Mouse (Mus musculus) liver, embryonic 16.5 days (tissue): ENCODE results near the gene Extl1. TPM values are rescaled to one million over a fixed set of nuclear protein-coding genes. Genes with fewer than 3 reads are reported as not detected.

Experiments
- ATAC-seq: fragments of 200-750 bp; cut with Nextera tagmentation; 2 replicates; pipeline ENCODE4 v1.8.0; 2017; ENCODE audit warnings: low read depth, mild to moderate bottlenecking, moderate number of reproducible peaks, moderate library complexity
- H3K27ac ChIP-seq: fragments of 300-500 bp; sonication (generic); 2 replicates; pipeline ENCODE4 v1.5.1; 2014; ENCODE audit warnings: mild to moderate bottlenecking, low read length
- H3K27me3 ChIP-seq: fragments of 300-500 bp; sonication (generic); 2 replicates; pipeline ENCODE4 v1.6.1; 2014; ENCODE audit warnings: low read depth, low read length, mixed read lengths; ENCODE audit not compliant: control insufficient read depth, insufficient read depth
- H3K36me3 ChIP-seq: fragments of 300-500 bp; sonication (generic); 2 replicates; pipeline ENCODE4 v1.6.1; 2014; ENCODE audit warnings: mild to moderate bottlenecking; ENCODE audit not compliant: control insufficient read depth, insufficient read depth
- H3K4me1 ChIP-seq: fragments of 300-500 bp; sonication (generic); 2 replicates; pipeline ENCODE4 v1.6.1; 2014; ENCODE audit warnings: low read depth, low read length, mixed read lengths; ENCODE audit not compliant: control insufficient read depth
- H3K4me2 ChIP-seq: fragments of 300-500 bp; sonication (generic); 2 replicates; pipeline ENCODE4 v1.6.1; 2014; ENCODE audit warnings: low read depth, low read length, mixed read lengths
- H3K4me3 ChIP-seq: fragments of 300-500 bp; sonication (generic); 2 replicates; pipeline ENCODE4 v1.5.1; 2014; ENCODE audit warnings: low read depth, mild to moderate bottlenecking, low read length
- H3K9ac ChIP-seq: fragments of 300-500 bp; sonication (generic); 2 replicates; pipeline ENCODE4 v1.6.1; 2014; ENCODE audit warnings: low read depth, low read length
- H3K9me3 ChIP-seq: fragments of 300-500 bp; sonication (generic); replicated peaks from 2 replicates; pipeline ENCODE4 v1.6.1; 2016; ENCODE audit warnings: low read length; ENCODE audit not compliant: control insufficient read depth
- WGBS: fragments of 180-500 bp; shearing (Covaris S2); extraction: QIAGEN DNeasy Blood & Tissue Kit; methylation state at CpG from one replicate; pipeline ENCODE4 v1.1.7; 2014; ENCODE audit not compliant: insufficient replicate concordance; 5-methylcytosine and 5-hydroxymethylcytosine counted together
- polyA plus RNA-seq: library from polyadenylated mRNA; unstranded; fragments of >200 nt; fragmentation: Nextera tagmentation; extraction: Ambion mirVana; gene quantifications from 2 replicates; pipeline ENCODE4 v1.2.1, GENCODE M21; 2015

Gene Extl1
- polyA plus RNA-seq, 1 experiment from 2014 or later = 0.25 TPM

- ATAC-seq = no peak
- no peak overlapping the region for H3K4me3 ChIP-seq
- 72% methylated on average over 6 of the region's 6 CpGs for WGBS
- H3K36me3 ChIP-seq = no peaks in the 10 kb centered on the region
- no peak overlapping the region for H3K9ac ChIP-seq
- H3K27me3 ChIP-seq = no peaks in the 10 kb centered on the region; the same call in 1 of the 2 replicates
- H3K4me2 ChIP-seq = no peak overlapping the region
- H3K4me1 ChIP-seq = peaks cover 2% of the 10 kb centered on the region; the same call in 1 of the 2 replicates
- no peaks in the 10 kb centered on the region for H3K9me3 ChIP-seq
- no peak overlapping the region for H3K27ac ChIP-seq
These were observed 24.0 kb downstream of the Extl1 start for GRCm38 (mm10) chr4:134359649-134360048.

- H3K4me3 ChIP-seq = 0 out of 2 replicates have a peak overlapping the region, but pooled peaks have one; percentile 18
- H3K36me3 ChIP-seq = no peaks in the 10 kb centered on the region
- H3K27ac ChIP-seq = no peak overlapping the region
- H3K4me2 ChIP-seq = peak overlapping the region; percentile 32; the same call in 1 of the 2 replicates
- H3K27me3 ChIP-seq = no peaks in the 10 kb centered on the region
- 34% methylated on average over 17 of the region's 17 CpGs for WGBS
- no peaks in the 10 kb centered on the region for H3K9me3 ChIP-seq
- 0 out of 2 replicates have a peak, but pooled peaks cover 2% of the 10 kb centered on the region for H3K4me1 ChIP-seq
- no peak overlapping the region for H3K9ac ChIP-seq
- peak; percentile 68 for ATAC-seq
These were observed 26.2 kb downstream of the Extl1 start for GRCm38 (mm10) chr4:134357461-134357771.

DNA sequence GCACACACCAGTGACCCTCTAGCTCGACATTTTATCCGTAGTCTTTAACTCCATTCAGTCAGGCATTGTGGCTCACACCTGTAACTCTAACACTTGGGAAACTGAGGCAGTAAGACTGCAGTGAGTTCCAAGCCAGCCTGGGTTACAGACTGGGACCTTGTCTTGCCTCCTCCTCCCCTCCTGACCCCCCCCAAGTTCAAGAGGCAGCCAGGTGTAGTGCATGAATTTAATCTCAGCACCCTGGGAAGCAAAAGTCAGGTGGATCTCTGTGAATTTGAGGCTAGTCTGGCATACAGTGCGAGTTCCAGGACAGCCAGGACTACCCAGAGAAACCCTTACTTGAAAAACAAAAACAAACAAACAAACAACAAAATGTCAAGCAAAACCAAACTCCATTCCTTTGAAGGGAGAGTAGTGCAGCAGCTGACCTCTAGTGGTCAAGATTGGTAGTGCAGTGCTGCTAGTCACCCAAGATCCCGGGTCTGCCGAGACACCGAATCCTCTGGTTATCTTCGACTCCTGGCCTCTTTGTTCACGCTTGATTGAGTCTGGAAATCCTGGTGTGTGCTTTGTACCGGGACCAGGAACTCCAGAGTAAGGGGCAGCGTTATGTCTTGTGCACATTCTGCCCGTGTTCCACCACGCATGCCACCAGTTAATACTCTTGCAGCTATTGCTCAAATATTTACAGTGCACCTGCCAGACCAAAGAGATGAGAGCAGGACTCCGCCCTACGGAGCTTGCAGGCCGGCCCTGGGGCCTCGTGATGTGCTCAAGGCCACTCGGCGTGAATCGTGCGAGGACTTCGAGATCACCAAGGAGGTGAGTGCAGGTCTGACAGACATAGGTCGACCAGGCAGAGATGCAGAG, 26.8 kb downstream of the Extl1 start:
- Histone ChIP-seq H3K27me3 (no peaks in the 10 kb centered on the region), H3K27ac (no peak overlapping the region)
- peak; percentile 80 for ATAC-seq

DNA sequence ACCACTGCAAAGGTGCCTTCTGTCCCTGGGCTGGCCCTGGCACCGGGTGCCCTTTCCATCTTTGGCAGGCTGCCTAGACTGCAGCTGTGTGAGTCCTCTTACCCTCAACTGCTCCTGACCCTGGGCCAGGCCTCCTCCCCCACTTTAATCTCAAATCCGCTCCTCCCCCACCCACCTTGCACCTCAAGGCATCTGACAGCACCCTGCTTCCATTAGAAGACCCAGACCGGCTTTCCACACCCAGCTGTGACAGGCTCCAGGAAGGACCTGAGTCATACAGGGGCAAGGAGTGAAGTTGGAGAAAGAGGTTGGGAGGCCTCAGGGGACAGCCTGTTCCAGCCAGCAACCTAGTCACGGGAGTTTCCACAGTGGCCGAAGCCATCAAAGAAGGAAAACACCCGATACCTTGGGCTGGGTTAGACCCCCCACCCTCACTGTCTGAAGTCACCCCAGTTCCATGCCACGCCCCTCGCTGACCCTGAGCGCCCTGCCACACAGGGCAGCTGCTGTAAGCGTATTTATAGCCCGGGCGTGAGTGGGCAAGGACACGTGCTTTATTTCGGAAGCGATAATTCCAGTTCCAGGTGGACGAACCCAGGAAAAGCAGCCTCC, 27.7 kb downstream of the Extl1 start:
- 54% methylated on average over 16 of the region's 16 CpGs for WGBS
- Histone ChIP-seq H3K4me3 (no peak overlapping the region), H3K36me3 (no peaks in the 10 kb centered on the region), H3K9ac (no peak overlapping the region), H3K9me3 (no peaks in the 10 kb centered on the region), H3K27ac (no peak overlapping the region), H3K27me3 (no peaks in the 10 kb centered on the region), H3K4me1 (0 out of 2 replicates have a peak, but pooled peaks cover 2% of the 10 kb centered on the region), H3K4me2 (no peak overlapping the region)
- ATAC-seq = no peak

More for the DNA sequence above, 26.8 kb downstream of the Extl1 start:
- H3K9ac ChIP-seq = no peak overlapping the region
- H3K36me3 ChIP-seq = no peaks in the 10 kb centered on the region
- WGBS = 18% methylated on average over 22 of the region's 22 CpGs
- H3K4me3 ChIP-seq = 0 out of 2 replicates have a peak overlapping the region, but pooled peaks have one; percentile 18
- 0 out of 2 replicates have a peak, but pooled peaks cover 2% of the 10 kb centered on the region for H3K4me1 ChIP-seq
- peak overlapping the region; percentile 32 for H3K4me2 ChIP-seq
- H3K9me3 ChIP-seq = no peaks in the 10 kb centered on the region

GRCm38 (mm10) chr4:134353527-134354409, 29.9 kb downstream of the Extl1 start:
- Histone ChIP-seq H3K27ac (no peak overlapping the region), H3K9ac (no peak overlapping the region), H3K27me3 (no peaks in the 10 kb centered on the region), H3K4me3 (no peak overlapping the region), H3K4me1 (0 out of 2 replicates have a peak, but pooled peaks cover 2% of the 10 kb centered on the region), H3K4me2 (no peak overlapping the region), H3K9me3 (no peaks in the 10 kb centered on the region), H3K36me3 (no peaks in the 10 kb centered on the region)
- WGBS = 34% methylated on average over 5 of the region's 5 CpGs
- ATAC-seq = no peak

DNA sequence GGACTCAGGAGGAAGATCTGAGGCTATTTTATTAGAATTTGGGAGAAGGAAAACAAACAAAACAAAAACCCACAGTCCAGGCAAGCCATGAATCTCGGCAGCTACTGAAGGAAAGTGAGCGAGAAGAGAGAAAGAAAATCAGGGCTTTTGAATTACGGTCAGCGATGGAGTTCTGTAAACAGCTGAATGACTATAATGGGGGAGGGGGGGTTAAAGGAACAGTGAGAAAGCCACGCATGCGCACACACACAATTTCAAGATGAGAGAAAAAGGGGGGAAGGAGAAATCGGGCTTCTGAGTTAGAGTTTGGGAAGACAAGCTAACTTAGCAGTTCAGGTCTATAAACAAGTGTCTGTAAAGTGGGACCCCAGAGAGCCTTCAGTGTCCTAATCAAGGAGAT, 30.7 kb downstream of the Extl1 start:
- no peaks in the 10 kb centered on the region for H3K9me3 ChIP-seq
- H3K4me3 ChIP-seq = no peak overlapping the region
- H3K4me2 ChIP-seq = no peak overlapping the region
- WGBS = 66% methylated on average over 7 of the region's 7 CpGs
- 0 out of 2 replicates have a peak, but pooled peaks cover 2% of the 10 kb centered on the region for H3K4me1 ChIP-seq
- ATAC-seq = no peak
- no peak overlapping the region for H3K9ac ChIP-seq
- no peaks in the 10 kb centered on the region for H3K36me3 ChIP-seq
- H3K27ac ChIP-seq = no peak overlapping the region
- no peaks in the 10 kb centered on the region for H3K27me3 ChIP-seq

GRCm38 (mm10) chr4:134352261-134352707, 31.4 kb downstream of the Extl1 start:
- Histone ChIP-seq H3K4me3 (no peak overlapping the region), H3K36me3 (no peaks in the 10 kb centered on the region), H3K9ac (no peak overlapping the region), H3K4me2 (no peak overlapping the region), H3K27ac (no peak overlapping the region), H3K27me3 (no peaks in the 10 kb centered on the region), H3K9me3 (no peaks in the 10 kb centered on the region), H3K4me1 (no peaks in the 10 kb centered on the region)
- WGBS = 67% methylated on average over 12 of the region's 12 CpGs
- ATAC-seq = no peak

DNA sequence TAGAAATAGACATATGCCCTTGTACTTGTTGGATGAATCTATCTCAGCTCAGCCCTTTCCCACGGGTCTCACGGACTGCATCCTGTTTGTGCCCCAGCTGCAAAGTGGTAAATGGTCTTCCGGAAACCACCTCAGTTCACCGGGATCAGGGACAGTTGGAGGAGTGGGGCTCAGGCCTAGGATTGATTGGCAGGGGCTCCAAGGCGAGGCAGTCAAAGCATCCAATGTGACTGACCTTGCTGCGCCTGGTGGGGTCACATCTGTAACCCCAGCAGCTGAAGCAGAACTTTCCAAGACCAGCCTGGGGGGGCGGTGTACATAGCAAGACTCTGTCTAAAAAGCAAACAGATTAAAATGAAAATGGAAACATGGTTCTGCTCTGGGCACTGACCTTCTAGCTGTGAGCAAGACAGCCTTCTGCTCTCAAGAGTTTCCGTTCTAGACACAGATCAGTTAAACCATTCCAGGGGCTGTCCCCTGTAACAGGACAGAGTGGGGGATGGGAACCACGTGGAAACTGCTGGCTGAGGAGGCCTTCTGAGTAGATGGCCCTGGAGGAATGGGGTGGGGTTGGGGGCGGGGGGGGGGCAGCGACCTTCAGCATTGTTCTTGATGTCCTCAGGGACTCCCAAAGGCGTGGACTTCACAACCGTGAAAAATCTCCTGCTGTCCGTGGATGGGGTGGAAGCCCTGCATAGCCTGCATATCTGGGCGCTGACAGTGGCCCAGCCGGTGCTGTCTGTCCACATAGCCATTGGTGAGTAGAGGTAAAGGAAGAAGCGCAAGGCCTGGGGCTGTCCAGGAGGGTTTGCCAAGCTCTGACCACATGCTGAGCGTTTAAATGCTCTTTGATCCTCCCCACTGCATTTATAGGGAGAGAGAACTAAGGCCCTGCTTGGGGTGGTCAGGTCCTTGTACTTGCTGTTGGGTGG, 32.1 kb downstream of the Extl1 start:
- 44% methylated on average over 17 of the region's 18 CpGs for WGBS
- Histone ChIP-seq H3K9ac (no peak overlapping the region), H3K27ac (no peak overlapping the region), H3K4me3 (no peak overlapping the region), H3K27me3 (no peaks in the 10 kb centered on the region), H3K4me2 (no peak overlapping the region), H3K4me1 (no peaks in the 10 kb centered on the region), H3K9me3 (no peaks in the 10 kb centered on the region), H3K36me3 (no peaks in the 10 kb centered on the region)
- ATAC-seq = no peak
